Mouse (Mus musculus): Measurements from ENCODE around the gene Mastl. TPM values are rescaled to one million over a fixed set of nuclear protein-coding genes. Genes with fewer than 3 reads are reported as not detected.

Gene Mastl
- polyA plus RNA-seq, 1 experiment from 2014 or later = 8.2 TPM

- no peak for ATAC-seq (ENCODE audit: insufficient number of reproducible peaks, low FRiP score, low TSS enrichment, low read depth)
- H3K36me3 ChIP-seq = peaks cover 39% of the 10 kb centered on the region
- H3K27ac ChIP-seq = no peak overlapping the region
- WGBS = 96% methylated on average over 2 of the region's 2 CpGs
- H3K4me1 ChIP-seq = no peaks in the 10 kb centered on the region
- H3K9me3 ChIP-seq = no peaks in the 10 kb centered on the region
- no peaks in the 10 kb centered on the region for H3K27me3 ChIP-seq
- no peak overlapping the region for H3K4me2 ChIP-seq
- H3K9ac ChIP-seq = no peak overlapping the region
- no peak overlapping the region for H3K4me3 ChIP-seq
Observed at GRCm38 (mm10) chr2:23078588-23078987, 77.2 kb downstream of the Mastl start.

GRCm38 (mm10) chr2:23077693-23078092 lies 78.1 kb downstream of the Mastl start:
- H3K36me3 ChIP-seq = peaks cover 38% of the 10 kb centered on the region
- H3K4me2 ChIP-seq = no peak overlapping the region
- no peak for ATAC-seq (ENCODE audit: insufficient number of reproducible peaks, low FRiP score, low TSS enrichment, low read depth)
- no peak overlapping the region for H3K4me3 ChIP-seq
- no peaks in the 10 kb centered on the region for H3K27me3 ChIP-seq
- H3K27ac ChIP-seq = no peak overlapping the region
- H3K9me3 ChIP-seq = no peaks in the 10 kb centered on the region
- H3K4me1 ChIP-seq = no peaks in the 10 kb centered on the region
- no peak overlapping the region for H3K9ac ChIP-seq
- WGBS = 85% methylated on average over 5 of the region's 5 CpGs

- Histone ChIP-seq H3K36me3 (peaks cover 34% of the 10 kb centered on the region), H3K4me2 (no peak overlapping the region), H3K27me3 (no peaks in the 10 kb centered on the region), H3K4me3 (no peak overlapping the region), H3K9ac (no peak overlapping the region), H3K27ac (no peak overlapping the region), H3K4me1 (no peaks in the 10 kb centered on the region), H3K9me3 (no peaks in the 10 kb centered on the region)
- ATAC-seq (ENCODE audit: insufficient number of reproducible peaks, low FRiP score, low TSS enrichment, low read depth) = no peak
Observed at GRCm38 (mm10) chr2:23076783-23077182, 79.0 kb downstream of the Mastl start.

GRCm38 (mm10) chr2:23075846-23076245 lies 80.0 kb downstream of the Mastl start:
- Histone ChIP-seq H3K4me3 (no peak overlapping the region), H3K4me1 (no peaks in the 10 kb centered on the region), H3K27ac (no peak overlapping the region), H3K36me3 (peaks cover 27% of the 10 kb centered on the region), H3K9ac (no peak overlapping the region), H3K9me3 (no peaks in the 10 kb centered on the region), H3K4me2 (no peak overlapping the region), H3K27me3 (no peaks in the 10 kb centered on the region)
- ATAC-seq (ENCODE audit: insufficient number of reproducible peaks, low FRiP score, low TSS enrichment, low read depth) = no peak

- no peaks in the 10 kb centered on the region for H3K27me3 ChIP-seq
- no peak overlapping the region for H3K4me2 ChIP-seq
- 74% methylated on average over 1 of the region's 1 CpGs for WGBS
- H3K27ac ChIP-seq = no peak overlapping the region
- no peaks in the 10 kb centered on the region for H3K9me3 ChIP-seq
- H3K9ac ChIP-seq = no peak overlapping the region
- ATAC-seq (ENCODE audit: insufficient number of reproducible peaks, low FRiP score, low TSS enrichment, low read depth) = no peak
- no peak overlapping the region for H3K4me3 ChIP-seq
- H3K36me3 ChIP-seq = peaks cover 7% of the 10 kb centered on the region; the same call in 1 of the 2 replicates
- H3K4me1 ChIP-seq = 0 out of 2 replicates have a peak, but pooled peaks cover 2% of the 10 kb centered on the region
Observed at GRCm38 (mm10) chr2:23071406-23071805, 84.4 kb downstream of the Mastl start.

GRCm38 (mm10) chr2:23070491-23070890 lies 85.3 kb downstream of the Mastl start:
- Histone ChIP-seq H3K27ac (no peak overlapping the region), H3K4me1 (0 out of 2 replicates have a peak, but pooled peaks cover 2% of the 10 kb centered on the region), H3K9me3 (no peaks in the 10 kb centered on the region), H3K4me2 (no peak overlapping the region), H3K27me3 (no peaks in the 10 kb centered on the region), H3K36me3 (peaks cover 2% of the 10 kb centered on the region; the same call in 1 of the 2 replicates), H3K9ac (no peak overlapping the region), H3K4me3 (no peak overlapping the region)
- ATAC-seq (ENCODE audit: insufficient number of reproducible peaks, low FRiP score, low TSS enrichment, low read depth) = no peak
- WGBS = 85% methylated on average over 2 of the region's 2 CpGs

GRCm38 (mm10) chr2:23068894-23069744 lies 86.7 kb downstream of the Mastl start:
- peak overlapping the region; percentile 93 for H3K4me2 ChIP-seq
- ATAC-seq (ENCODE audit: insufficient number of reproducible peaks, low FRiP score, low TSS enrichment, low read depth) = peak; percentile 88
- H3K4me3 ChIP-seq = peak overlapping the region; percentile 65
- no peaks in the 10 kb centered on the region for H3K9me3 ChIP-seq
- 0 out of 2 replicates have a peak, but pooled peaks cover 2% of the 10 kb centered on the region for H3K4me1 ChIP-seq
- peaks cover 2% of the 10 kb centered on the region; the same call in 1 of the 2 replicates for H3K36me3 ChIP-seq
- peak overlapping the region; percentile 77 for H3K9ac ChIP-seq
- no peaks in the 10 kb centered on the region for H3K27me3 ChIP-seq
- under 1% methylated on average over 50 of the region's 50 CpGs for WGBS
- peak overlapping the region; percentile 96 for H3K27ac ChIP-seq

- Histone ChIP-seq H3K36me3 (peaks cover under 1% of the 10 kb centered on the region; the same call in 1 of the 2 replicates), H3K27me3 (no peaks in the 10 kb centered on the region), H3K4me2 (peak overlapping the region; percentile 93), H3K4me3 (peak overlapping the region; percentile 65), H3K27ac (peak overlapping the region; percentile 96), H3K4me1 (0 out of 2 replicates have a peak, but pooled peaks cover 2% of the 10 kb centered on the region), H3K9me3 (no peaks in the 10 kb centered on the region), H3K9ac (peak overlapping the region; percentile 77)
- ATAC-seq (ENCODE audit: insufficient number of reproducible peaks, low FRiP score, low TSS enrichment, low read depth) = peak; percentile 58; the same call in 1 of the 2 replicates
- 0% methylated on average over 21 of the region's 21 CpGs for WGBS
Observed at GRCm38 (mm10) chr2:23068370-23068737, 87.5 kb downstream of the Mastl start.

- Histone ChIP-seq H3K4me2 (peak within 1 kb of the TSS; percentile 93), H3K9me3 (no peaks in the 10 kb centered on the region), H3K9ac (peak within 1 kb of the TSS; percentile 77), H3K27ac (peak within 1 kb of the TSS; percentile 96), H3K4me3 (peak within 1 kb of the TSS; percentile 65), H3K27me3 (no peaks in the 10 kb centered on the region), H3K36me3 (no peaks in the 10 kb centered on the region; the same call in 1 of the 2 replicates), H3K4me1 (0 out of 2 replicates have a peak, but pooled peaks cover 2% of the 10 kb centered on the region)
- peak; percentile 93 for ATAC-seq (ENCODE audit: insufficient number of reproducible peaks, low FRiP score, low TSS enrichment, low read depth)
- WGBS = 2% methylated on average over 34 of the region's 34 CpGs
Observed at GRCm38 (mm10) chr2:23067552-23068369, 88.1 kb downstream of the Mastl start, which contains the start of gene Acbd5. TSS of gene Acbd5 (plus strand) at chr2:23068167.
